Mouse (Mus musculus) ES-E14 (cell line): Measurements from ENCODE around the gene Mmp17.

Experiments used
- HCFC1 ChIP-seq: IDR thresholded peaks from 2 replicates; pipeline ENCODE4 v1.6.1; 2012; ENCODE audit warnings: low read length, inconsistent platforms, borderline replicate concordance; ENCODE audit not compliant: insufficient read depth
- MAFK ChIP-seq: IDR thresholded peaks from 2 replicates; pipeline ENCODE4 v1.6.1; 2014; ENCODE audit warnings: mild to moderate bottlenecking, low read depth, low read length, inconsistent platforms; ENCODE audit not compliant: insufficient read depth
- ZC3H11A ChIP-seq: IDR thresholded peaks from 2 replicates; pipeline ENCODE4 v1.6.1; 2012; ENCODE audit warnings: low read depth, mild to moderate bottlenecking, inconsistent platforms, low read length, borderline replicate concordance
- ZNF384 ChIP-seq: IDR thresholded peaks from 2 replicates; pipeline ENCODE4 v1.6.1; 2012; ENCODE audit warnings: low read depth, low read length, inconsistent platforms

DNA sequence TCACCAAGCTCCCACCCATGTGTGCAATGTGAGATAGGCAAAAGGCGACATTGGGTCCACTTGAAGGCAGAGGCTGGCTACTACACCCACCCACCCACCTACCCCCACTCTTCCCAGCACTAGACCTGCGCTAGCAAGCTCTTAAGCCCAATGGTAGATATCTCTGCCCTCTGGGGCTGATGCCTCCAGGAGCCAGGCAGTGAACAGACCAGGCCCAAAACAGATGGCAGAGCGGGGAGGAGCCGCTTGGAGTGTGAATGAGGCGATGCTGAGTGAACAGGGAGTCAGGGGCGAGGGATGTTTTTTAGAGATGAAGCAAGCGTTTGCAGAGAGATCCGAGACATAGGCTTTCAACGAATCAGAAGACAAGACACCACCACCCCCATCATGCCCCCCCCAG, 3.4 kb upstream of the Mmp17 start:
- TF ChIP-seq HCFC1 (no peak), ZC3H11A (no peak), ZNF384 (no peak), MAFK (no peak)
